Mouse (Mus musculus): ENCODE measurements at regions not wholly inside any gene's neighbourhood (a gene's known extent, or its start where the extent isn't known, plus 50 kb on each side); places are given as distances from the start of the nearest gene placed in this dataset.
"Not testable (repeated sequence)": the region's sequence is repeated elsewhere in the genome, so short reads cannot be mapped to it uniquely, and the experiment has no call there.

- no peak for DNase-seq (ENCODE audit: low spot score)
Measured at GRCm38 (mm10) chr1:12571755-12572358, 1158.0 kb downstream of the A830018L16Rik start.

GRCm38 (mm10) chr1:12572770-12573169, 1158.9 kb downstream of the A830018L16Rik start:
- no peak for DNase-seq (ENCODE audit: low spot score)

GRCm38 (mm10) chr1:12574274-12574673, 1160.4 kb downstream of the A830018L16Rik start:
- DNase-seq (ENCODE audit: low spot score), result no peak

GRCm38 (mm10) chr1:12577027-12577703, 1163.3 kb downstream of the A830018L16Rik start:
- DNase-seq (ENCODE audit: low spot score), result no peak

GRCm38 (mm10) chr1:12577978-12578377, 1164.1 kb downstream of the A830018L16Rik start:
- DNase-seq (ENCODE audit: low spot score), result no peak

GRCm38 (mm10) chr1:12583012-12583411, 1169.1 kb downstream of the A830018L16Rik start:
- no peak for DNase-seq (ENCODE audit: low spot score)

GRCm38 (mm10) chr1:12586981-12587380, 1173.1 kb downstream of the A830018L16Rik start:
- not testable (repeated sequence) for DNase-seq (ENCODE audit: low spot score)

GRCm38 (mm10) chr1:12612102-12612501, 1198.2 kb downstream of the A830018L16Rik start:
- DNase-seq (ENCODE audit: low spot score), result no peak

- DNase-seq (ENCODE audit: low spot score), result no peak
Measured at GRCm38 (mm10) chr1:12615303-12615702, 1201.4 kb downstream of the A830018L16Rik start.

- no peak for DNase-seq (ENCODE audit: low spot score)
Measured at GRCm38 (mm10) chr1:12615733-12616481, 1202.0 kb downstream of the A830018L16Rik start.

GRCm38 (mm10) chr1:12619981-12620380, 1206.1 kb downstream of the A830018L16Rik start:
- DNase-seq (ENCODE audit: low spot score), result no peak

- no peak for DNase-seq (ENCODE audit: low spot score)
Measured at GRCm38 (mm10) chr1:12620825-12621224, 1206.9 kb downstream of the A830018L16Rik start.

GRCm38 (mm10) chr1:12623158-12623557, 1209.3 kb downstream of the A830018L16Rik start:
- DNase-seq (ENCODE audit: low spot score), result no peak

- DNase-seq (ENCODE audit: low spot score), result no peak
Measured at GRCm38 (mm10) chr1:12633049-12633448, 1219.1 kb downstream of the A830018L16Rik start.

- DNase-seq (ENCODE audit: low spot score), result no peak
Measured at GRCm38 (mm10) chr1:12636326-12637147, 1222.6 kb downstream of the A830018L16Rik start.

- DNase-seq (ENCODE audit: low spot score), result no peak
Measured at GRCm38 (mm10) chr1:12640983-12641382, 1227.1 kb downstream of the A830018L16Rik start.
